Mouse (Mus musculus): Measurements from ENCODE around the gene Pxmp2. TPM values are rescaled to one million over a fixed set of nuclear protein-coding genes. Genes with fewer than 3 reads are reported as not detected.

The Pxmp2 gene
- polyA plus RNA-seq, 1 experiment from 2014 or later: 9.5 TPM

DNA sequence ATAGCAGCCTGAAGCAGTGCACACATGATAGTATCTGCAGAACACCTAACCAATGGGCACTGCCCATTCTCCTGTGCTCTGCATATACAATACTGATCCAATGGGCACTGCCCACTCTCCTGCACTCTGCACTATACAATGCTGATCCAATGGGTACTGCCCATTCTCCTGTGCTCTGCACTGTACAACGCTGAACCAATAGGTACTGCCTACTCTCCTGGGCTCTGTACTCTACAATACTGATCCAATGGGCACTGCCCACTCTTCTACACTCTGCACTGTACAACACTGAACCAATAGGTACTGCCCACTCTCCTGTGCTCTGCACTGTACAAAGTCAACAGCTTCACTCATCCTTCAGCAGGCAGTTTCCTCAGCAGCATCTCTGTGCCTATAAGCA, 9.1 kb downstream of the Pxmp2 start:
- no peak overlapping the region for H3K27ac ChIP-seq
- H3K27me3 ChIP-seq: no peaks in the 10 kb centered on the region
- ATAC-seq (ENCODE audit: low FRiP score): 0 out of 2 replicates have a peak, but pooled peaks have one; percentile 32
- H3K4me1 ChIP-seq: no peaks in the 10 kb centered on the region
- no peak overlapping the region for H3K4me2 ChIP-seq (replicated peaks)
- H3K4me3 ChIP-seq: no peak overlapping the region
- no peaks in the 10 kb centered on the region for H3K36me3 ChIP-seq
- no peak overlapping the region for H3K9ac ChIP-seq
- WGBS: 88% methylated on average over 1 of the region's 1 CpGs
- H3K9me3 ChIP-seq (replicated peaks): no peaks in the 10 kb centered on the region

DNA sequence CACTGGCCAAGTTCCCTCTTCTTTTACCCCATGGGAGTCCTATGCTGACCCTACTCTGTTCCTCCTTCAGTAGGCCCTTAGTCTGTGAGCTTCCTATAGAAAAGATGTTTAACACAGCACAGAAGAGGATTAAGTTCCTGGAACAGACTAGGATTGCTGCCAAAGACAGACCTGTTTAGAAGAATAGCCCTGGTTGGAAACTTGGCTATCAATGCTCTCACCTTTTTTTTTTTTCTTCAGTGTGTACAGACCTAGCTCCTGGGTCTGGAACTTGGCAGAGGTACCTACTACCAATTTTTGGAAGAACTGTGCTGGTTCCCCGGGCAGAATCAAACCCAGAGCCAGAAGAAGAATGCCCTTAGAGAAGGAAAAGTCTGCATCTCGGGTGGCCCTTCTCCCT, 9.6 kb downstream of the Pxmp2 start:
- no peak overlapping the region for H3K9ac ChIP-seq
- H3K27me3 ChIP-seq: no peaks in the 10 kb centered on the region
- H3K4me2 ChIP-seq (replicated peaks): no peak overlapping the region
- no peaks in the 10 kb centered on the region for H3K4me1 ChIP-seq
- ATAC-seq (ENCODE audit: low FRiP score): no peak
- H3K27ac ChIP-seq: no peak overlapping the region
- no peaks in the 10 kb centered on the region for H3K9me3 ChIP-seq (replicated peaks)
- no peak overlapping the region for H3K4me3 ChIP-seq
- no peaks in the 10 kb centered on the region for H3K36me3 ChIP-seq
- WGBS: 75% methylated on average over 2 of the region's 2 CpGs

DNA sequence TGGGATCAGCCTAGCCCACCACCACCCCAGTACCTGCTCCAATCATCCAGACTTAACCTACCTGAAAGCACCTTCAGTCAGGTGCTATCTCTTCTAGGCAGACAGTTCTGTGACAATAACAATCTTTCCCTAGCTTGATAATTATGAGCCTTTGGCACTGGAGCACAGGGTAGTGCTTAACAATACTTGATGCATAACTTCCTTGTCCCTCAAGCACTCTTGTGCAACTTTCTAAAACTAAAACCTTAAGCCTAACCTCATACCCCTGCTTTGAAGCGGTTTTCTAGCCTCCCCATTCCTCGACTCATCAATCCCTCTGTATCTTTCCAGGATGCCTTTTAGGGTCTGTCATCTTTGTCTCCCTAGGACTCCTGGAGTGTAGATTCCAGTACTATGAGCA, 11.1 kb downstream of the Pxmp2 start:
- H3K4me3 ChIP-seq: no peak overlapping the region
- H3K4me1 ChIP-seq: no peaks in the 10 kb centered on the region
- H3K36me3 ChIP-seq: no peaks in the 10 kb centered on the region
- no peak overlapping the region for H3K27ac ChIP-seq
- H3K9me3 ChIP-seq (replicated peaks): no peaks in the 10 kb centered on the region
- ATAC-seq (ENCODE audit: low FRiP score): no peak
- no peak overlapping the region for H3K4me2 ChIP-seq (replicated peaks)
- 77% methylated on average over 2 of the region's 2 CpGs for WGBS
- no peaks in the 10 kb centered on the region for H3K27me3 ChIP-seq
- H3K9ac ChIP-seq: no peak overlapping the region

DNA sequence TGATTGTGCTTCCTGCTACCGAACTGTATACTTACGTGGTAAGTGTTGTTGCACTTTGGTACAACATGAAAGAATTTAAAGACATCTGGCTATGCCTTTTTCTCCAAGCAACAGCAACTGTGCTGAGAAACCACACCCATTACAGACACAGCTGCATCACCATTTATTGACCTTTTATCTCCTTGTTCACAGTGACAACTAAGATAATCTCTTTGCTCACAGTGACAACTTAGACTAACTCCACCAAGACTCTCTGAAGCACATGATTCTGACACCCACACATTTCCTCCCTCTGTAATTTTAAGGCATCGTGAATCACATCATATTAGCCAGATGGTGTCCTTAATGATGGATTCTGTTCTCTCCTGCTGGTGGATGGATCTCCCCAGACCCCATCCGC, 11.8 kb downstream of the Pxmp2 start:
- 83% methylated on average over 4 of the region's 4 CpGs for WGBS
- no peak for ATAC-seq (ENCODE audit: low FRiP score)
- H3K4me2 ChIP-seq (replicated peaks): no peak overlapping the region

DNA sequence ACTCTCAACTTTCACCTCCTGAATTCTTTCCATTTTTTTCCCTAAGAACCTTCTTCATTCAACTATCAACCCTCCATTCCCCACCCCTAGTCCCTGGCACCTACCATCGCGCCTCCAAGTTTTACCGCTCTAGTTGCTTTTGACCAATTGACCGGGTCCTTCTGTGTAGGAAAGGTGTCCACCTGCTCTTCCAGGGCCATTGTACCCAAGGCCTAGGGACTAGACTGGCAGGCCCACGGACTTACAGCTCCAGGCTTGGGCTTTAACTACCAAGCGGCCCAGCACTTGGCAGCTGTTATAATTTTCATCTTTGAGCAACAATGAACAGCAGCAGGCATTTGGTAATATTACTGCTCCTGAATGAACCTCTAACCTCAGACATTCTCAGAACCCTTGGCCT, 15.7 kb downstream of the Pxmp2 start:
- Histone ChIP-seq H3K4me3 (no peak overlapping the region), H3K4me1 (peaks cover 8% of the 10 kb centered on the region), H3K27ac (no peak overlapping the region), H3K4me2 (replicated peaks) (no peak overlapping the region), H3K36me3 (peaks cover 23% of the 10 kb centered on the region), H3K9ac (no peak overlapping the region), H3K27me3 (no peaks in the 10 kb centered on the region), H3K9me3 (replicated peaks) (no peaks in the 10 kb centered on the region)
- WGBS: 89% methylated on average over 6 of the region's 6 CpGs
- no peak for ATAC-seq (ENCODE audit: low FRiP score)

More for the DNA sequence above, 11.8 kb downstream of the Pxmp2 start:
- Histone ChIP-seq H3K9me3 (replicated peaks) (no peaks in the 10 kb centered on the region), H3K4me3 (no peak overlapping the region), H3K27me3 (no peaks in the 10 kb centered on the region), H3K4me1 (no peaks in the 10 kb centered on the region; the same call in 1 of the 2 replicates), H3K9ac (no peak overlapping the region), H3K36me3 (no peaks in the 10 kb centered on the region), H3K27ac (no peak overlapping the region)

DNA sequence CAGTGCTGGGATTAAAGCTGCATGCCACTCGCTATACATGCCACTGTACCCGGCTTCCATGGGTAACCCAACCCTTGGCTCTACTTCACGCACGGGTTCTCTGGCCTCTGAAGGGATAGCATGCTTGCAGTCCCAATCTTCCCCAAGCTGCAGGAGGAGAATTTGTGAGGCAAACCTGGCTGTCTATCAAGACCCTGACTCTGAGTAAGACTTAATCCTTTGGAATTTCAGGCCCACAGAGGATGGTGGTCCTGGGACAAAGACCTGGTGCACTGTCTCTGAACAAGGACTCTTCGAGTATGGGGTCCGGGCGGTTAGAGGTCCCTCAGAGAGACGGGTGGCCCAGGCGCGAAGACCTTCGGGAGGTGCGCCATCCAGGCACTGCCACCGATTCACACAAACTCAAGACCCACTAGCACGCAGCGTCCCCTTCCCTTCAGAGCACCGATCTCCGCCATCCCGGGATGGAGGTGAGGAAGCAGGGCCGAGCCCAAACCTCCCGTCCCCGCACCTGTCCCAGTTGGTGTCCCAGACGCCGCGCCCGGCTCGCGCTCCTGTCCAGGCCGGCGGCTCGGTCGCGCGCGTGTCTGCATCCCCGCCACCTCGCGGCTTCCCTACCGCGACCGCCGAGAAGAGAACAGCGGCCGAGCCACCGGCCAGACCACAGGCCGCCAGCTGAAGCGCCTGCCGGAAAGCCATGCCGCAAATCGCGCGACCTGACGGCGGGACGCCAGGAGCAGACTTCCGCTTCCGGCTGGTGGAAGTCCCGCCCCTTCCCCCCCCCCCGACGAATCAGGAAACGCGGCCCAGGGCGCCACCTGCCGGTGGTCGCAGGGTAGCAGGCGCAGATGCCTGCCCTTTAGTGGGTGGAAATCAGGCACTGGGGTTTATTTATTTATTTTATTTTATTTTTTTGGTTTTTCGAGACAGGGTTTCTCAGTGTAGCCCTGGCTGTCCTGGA, 16.6 kb downstream of the Pxmp2 start, which contains the start of gene Pgam5:
Pgam5 (minus strand) TSS at position 773 of the 961 bp plus-strand sequence.
- no peaks in the 10 kb centered on the region for H3K9me3 ChIP-seq (replicated peaks)
- 0 out of 2 replicates have a peak within 1 kb of the TSS, but pooled peaks have one; percentile 46 for H3K27ac ChIP-seq
- peak; percentile 91 for ATAC-seq (ENCODE audit: low FRiP score)
- peak within 1 kb of the TSS; percentile 91 for H3K9ac ChIP-seq
- peaks cover 8% of the 10 kb centered on the region for H3K4me1 ChIP-seq
- no peaks in the 10 kb centered on the region for H3K27me3 ChIP-seq
- H3K4me2 ChIP-seq (replicated peaks): peak within 1 kb of the TSS; percentile 94
- WGBS: under 1% methylated on average over 64 of the region's 66 CpGs
- H3K4me3 ChIP-seq: peak within 1 kb of the TSS; percentile 96
- H3K36me3 ChIP-seq: peaks cover 31% of the 10 kb centered on the region

DNA sequence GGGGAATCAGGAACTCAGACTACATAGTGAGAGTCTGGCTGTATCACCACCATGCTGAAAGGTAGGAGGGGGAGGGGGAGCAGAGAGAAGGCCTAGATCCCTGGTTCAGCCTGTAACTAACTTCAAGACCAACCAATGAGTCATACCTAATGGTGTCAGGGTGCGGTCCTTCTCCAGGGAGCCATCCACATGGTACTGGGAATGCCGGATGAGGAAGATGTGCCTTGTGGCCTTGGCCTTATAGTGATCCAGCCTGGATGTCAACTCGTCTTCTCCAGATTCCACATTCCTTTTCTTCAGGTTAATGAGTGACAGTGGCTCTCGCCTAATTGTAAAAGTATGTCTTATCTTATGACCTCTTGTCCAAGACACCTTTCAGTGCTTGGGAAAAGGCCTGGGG, 19.0 kb downstream of the Pxmp2 start:
- H3K36me3 ChIP-seq: peaks cover 42% of the 10 kb centered on the region
- H3K27me3 ChIP-seq: no peaks in the 10 kb centered on the region
- no peak overlapping the region for H3K9ac ChIP-seq
- no peak overlapping the region for H3K4me2 ChIP-seq (replicated peaks)
- 92% methylated on average over 4 of the region's 4 CpGs for whole genome bisulfite sequencing
- ATAC-seq (ENCODE audit: low FRiP score): no peak
- no peaks in the 10 kb centered on the region for H3K9me3 ChIP-seq (replicated peaks)
- no peak overlapping the region for H3K27ac ChIP-seq
- no peak overlapping the region for H3K4me3 ChIP-seq
- peaks cover 8% of the 10 kb centered on the region for H3K4me1 ChIP-seq

DNA sequence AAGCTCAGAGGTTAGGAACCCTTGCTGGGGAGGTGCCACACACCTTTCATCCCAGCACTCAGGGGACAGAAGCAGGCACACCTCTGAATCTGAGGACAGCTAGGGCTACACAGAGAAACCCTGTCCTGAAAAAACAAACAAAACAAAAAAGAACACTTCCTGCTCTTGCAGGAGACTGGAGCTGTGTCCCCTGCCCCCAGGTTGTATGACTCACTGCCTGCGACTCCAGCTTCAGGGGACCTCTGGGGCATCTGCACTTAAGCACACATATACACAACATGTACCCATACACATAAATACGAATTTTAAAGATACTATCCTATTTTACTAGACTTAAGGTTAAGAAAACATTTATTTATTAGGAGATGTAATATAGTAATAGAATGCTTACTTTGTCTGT, 41.9 kb downstream of the Pxmp2 start:
- no peaks in the 10 kb centered on the region for H3K9me3 ChIP-seq (replicated peaks)
- H3K4me1 ChIP-seq: no peaks in the 10 kb centered on the region
- H3K9ac ChIP-seq: no peak overlapping the region
- no peak overlapping the region for H3K27ac ChIP-seq
- H3K27me3 ChIP-seq: no peaks in the 10 kb centered on the region
- H3K4me3 ChIP-seq: no peak overlapping the region
- H3K36me3 ChIP-seq: peaks cover 87% of the 10 kb centered on the region
- H3K4me2 ChIP-seq (replicated peaks): no peak overlapping the region
- no peak for ATAC-seq (ENCODE audit: low FRiP score)
- WGBS: 93% methylated on average over 2 of the region's 2 CpGs

DNA sequence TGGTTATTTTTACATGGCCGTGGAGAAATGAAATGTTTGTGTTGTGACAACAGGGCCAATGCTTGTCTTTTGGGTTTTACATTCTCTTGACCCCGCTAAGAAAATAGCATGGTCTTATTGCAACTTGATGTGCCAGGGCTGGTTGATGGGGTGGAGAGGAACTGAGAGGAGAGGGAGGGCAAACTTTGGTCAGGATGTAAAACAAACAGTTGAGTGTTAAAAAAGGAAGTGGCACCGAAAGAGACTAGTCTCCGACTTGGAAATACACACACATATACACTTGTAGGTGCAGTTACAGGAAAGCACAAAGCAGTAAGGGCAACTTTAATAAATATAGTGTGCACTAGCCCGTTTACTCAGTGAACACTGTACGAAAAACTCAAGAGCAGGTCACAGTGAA, 53.6 kb downstream of the Pxmp2 start:
- H3K9me3 ChIP-seq (replicated peaks): no peaks in the 10 kb centered on the region
- H3K27me3 ChIP-seq: no peaks in the 10 kb centered on the region
- no peak overlapping the region for H3K27ac ChIP-seq
- H3K4me3 ChIP-seq: no peak overlapping the region
- H3K4me2 ChIP-seq (replicated peaks): peak overlapping the region; percentile 62; the same call in 1 of the 2 replicates
- 87% methylated on average over 6 of the region's 6 CpGs for WGBS
- H3K4me1 ChIP-seq: peaks cover 20% of the 10 kb centered on the region
- H3K9ac ChIP-seq: no peak overlapping the region
- ATAC-seq (ENCODE audit: low FRiP score): no peak
- H3K36me3 ChIP-seq: peaks cover 23% of the 10 kb centered on the region

DNA sequence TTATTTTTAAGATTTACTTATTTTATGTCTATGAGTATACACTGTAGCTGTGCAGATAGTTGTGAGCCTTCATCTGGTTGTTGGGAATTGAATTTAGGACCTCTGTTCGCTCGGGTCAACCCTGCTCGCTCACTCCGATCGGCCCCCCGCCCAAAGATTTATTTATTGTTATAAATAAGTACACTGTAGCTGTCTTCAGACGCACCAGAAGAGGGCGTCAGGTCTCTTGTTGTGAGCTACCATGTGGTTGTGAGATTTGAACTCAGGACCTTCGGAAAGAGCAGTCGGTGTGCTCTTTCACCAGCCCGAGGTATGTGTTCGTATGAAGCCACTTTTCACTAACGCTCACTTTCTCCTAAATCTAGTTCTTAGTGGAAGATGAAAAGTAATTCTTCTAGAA, 54.3 kb downstream of the Pxmp2 start:
- Histone ChIP-seq H3K27ac (no peak overlapping the region), H3K4me1 (peaks cover 20% of the 10 kb centered on the region), H3K9me3 (replicated peaks) (no peaks in the 10 kb centered on the region), H3K36me3 (peaks cover 20% of the 10 kb centered on the region), H3K4me2 (replicated peaks) (peak overlapping the region; percentile 62), H3K9ac (peak overlapping the region; percentile 87), H3K27me3 (no peaks in the 10 kb centered on the region), H3K4me3 (peak overlapping the region; percentile 89)
- no peak for ATAC-seq (ENCODE audit: low FRiP score)
- WGBS: 50% methylated on average over 13 of the region's 13 CpGs

DNA sequence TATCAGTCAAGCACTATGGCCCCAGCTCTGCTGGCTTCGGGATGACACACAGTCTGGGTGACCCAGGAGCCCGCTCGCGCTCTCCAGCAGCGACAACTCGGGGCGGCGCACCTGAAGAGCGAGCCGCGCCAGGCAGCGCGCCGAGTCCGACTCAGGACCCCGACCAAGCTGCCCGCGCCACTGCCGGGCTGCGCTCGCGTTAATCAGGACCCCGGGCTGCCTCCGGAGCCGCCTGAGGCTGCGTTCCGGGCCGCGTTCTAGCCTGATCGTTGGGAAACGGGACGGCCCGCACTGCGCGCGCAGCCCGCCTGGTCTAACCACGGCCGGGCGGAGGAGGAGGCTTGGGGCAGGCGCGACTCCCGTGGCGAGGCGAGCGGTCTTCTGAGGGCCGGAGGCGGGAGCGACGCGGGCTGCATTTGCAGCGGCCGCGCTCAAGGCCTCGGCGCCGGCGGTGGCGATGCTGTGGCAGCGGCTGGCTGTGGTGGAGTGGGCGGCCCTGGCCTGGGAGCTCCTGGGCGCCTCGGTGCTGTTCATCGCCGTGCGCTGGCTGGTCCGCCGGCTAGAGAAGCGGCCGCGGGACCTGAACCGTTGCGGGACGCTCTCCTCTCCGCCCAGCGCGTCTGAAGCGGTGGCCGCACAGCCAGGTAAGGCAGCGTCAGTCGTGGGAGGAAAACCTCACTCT, 55.1 kb downstream of the Pxmp2 start, which contains the start of gene Ankle2:
Ankle2 (plus strand) TSS at position 225 of the 682 bp plus-strand sequence.
- H3K36me3 ChIP-seq: peaks cover 14% of the 10 kb centered on the region
- H3K9me3 ChIP-seq (replicated peaks): no peaks in the 10 kb centered on the region
- peak within 1 kb of the TSS; percentile 62 for H3K4me2 ChIP-seq (replicated peaks)
- peak within 1 kb of the TSS; percentile 95 for H3K27ac ChIP-seq
- peak within 1 kb of the TSS; percentile 89 for H3K4me3 ChIP-seq
- under 1% methylated on average over 80 of the region's 81 CpGs for WGBS
- H3K4me1 ChIP-seq: peaks cover 20% of the 10 kb centered on the region
- peak; percentile 97 for ATAC-seq (ENCODE audit: low FRiP score)
- H3K9ac ChIP-seq: peak within 1 kb of the TSS; percentile 87
- no peaks in the 10 kb centered on the region for H3K27me3 ChIP-seq

DNA sequence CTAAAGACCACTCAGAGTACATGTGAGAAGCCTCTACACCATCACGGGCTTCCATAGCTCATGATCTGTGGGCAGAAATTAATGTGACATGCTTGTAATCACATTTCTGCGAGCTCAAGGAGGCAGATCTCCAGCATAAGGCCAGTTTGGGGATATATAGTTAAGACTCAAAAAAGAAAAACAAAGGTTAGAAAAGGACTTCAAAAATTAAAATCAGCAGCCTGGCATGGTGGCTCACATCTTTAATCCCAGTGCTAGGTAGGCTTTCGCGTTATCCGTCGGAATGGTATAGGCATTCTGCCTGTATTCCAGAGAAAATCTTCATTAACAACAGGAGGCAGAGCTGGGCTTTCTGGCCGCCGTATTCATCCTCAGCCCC, 55.6 kb downstream of the Pxmp2 start:
- H3K27me3 ChIP-seq: no peaks in the 10 kb centered on the region
- ATAC-seq (ENCODE audit: low FRiP score): peak; percentile 26; the same call in 1 of the 2 replicates
- H3K36me3 ChIP-seq: peaks cover 14% of the 10 kb centered on the region
- no peaks in the 10 kb centered on the region for H3K9me3 ChIP-seq (replicated peaks)
- peak overlapping the region; percentile 62 for H3K4me2 ChIP-seq (replicated peaks)
- 7% methylated on average over 8 of the region's 8 CpGs for WGBS
- peak overlapping the region; percentile 89 for H3K4me3 ChIP-seq
- peak overlapping the region; percentile 87 for H3K9ac ChIP-seq
- H3K4me1 ChIP-seq: peaks cover 20% of the 10 kb centered on the region
- peak overlapping the region; percentile 95 for H3K27ac ChIP-seq

All from hindbrain, embryonic 12.5 days (tissue).